Mouse (Mus musculus) c-Kit-positive CD71-negative TER-119-negative erythroid progenitor cells, embryonic 14.5 days (primary cell): Measurements from ENCODE around the gene Eda.
"Not testable (repeated sequence)": the region's sequence is repeated elsewhere in the genome, so short reads cannot be mapped to it uniquely, and the experiment has no call there.

ENCODE experiments used
- DNase-seq: peaks from one replicate; pipeline ENCODE4 v3.0.0-alpha.2; 2013; ENCODE audit warnings: low read depth

The Eda gene

DNA sequence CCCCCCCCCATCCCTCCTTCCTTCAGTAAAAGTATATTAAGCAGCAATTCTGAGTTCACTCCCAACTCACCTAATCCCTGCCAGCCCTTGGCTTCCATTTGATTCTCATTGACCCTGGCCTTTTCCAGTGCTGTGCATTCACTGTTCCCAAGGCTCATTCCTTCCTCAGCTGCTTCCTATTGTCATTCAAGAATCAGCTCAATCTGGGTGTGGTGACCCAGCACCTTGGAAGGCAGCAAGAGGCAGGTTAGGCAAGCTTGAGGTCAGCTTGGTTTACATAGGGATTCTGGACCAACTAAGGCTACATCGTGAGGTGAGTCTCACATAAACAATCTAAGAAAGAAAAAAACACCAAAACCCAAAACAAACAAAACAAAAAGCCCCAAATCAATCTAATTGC is 433.8 kb downstream of the Eda start:
- DNase-seq, result no peak

DNA sequence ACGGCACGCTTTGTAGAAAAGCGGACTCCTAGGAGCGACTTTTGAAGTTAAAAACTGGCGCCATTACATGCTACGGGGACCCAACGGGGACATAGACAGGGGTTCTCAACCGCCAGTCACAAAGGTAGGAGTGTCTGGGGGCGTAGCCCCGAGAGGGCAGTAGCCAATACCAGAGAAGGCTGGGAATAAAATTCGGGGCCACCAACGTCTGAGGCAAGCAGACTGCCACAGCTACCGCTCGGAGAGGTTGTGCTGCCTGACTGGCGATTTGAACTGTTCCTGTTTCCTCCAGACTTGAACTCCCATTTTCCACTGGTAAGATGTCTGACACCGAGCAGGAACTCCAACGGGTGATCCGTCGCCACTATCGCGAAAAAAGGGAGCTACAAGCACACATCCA is 453.3 kb downstream of the Eda start, which contains the start of gene Otud6a:
Otud6a (plus strand) TSS at position 321 of the 400 bp plus-strand sequence.
- no peak for DNase-seq

DNA sequence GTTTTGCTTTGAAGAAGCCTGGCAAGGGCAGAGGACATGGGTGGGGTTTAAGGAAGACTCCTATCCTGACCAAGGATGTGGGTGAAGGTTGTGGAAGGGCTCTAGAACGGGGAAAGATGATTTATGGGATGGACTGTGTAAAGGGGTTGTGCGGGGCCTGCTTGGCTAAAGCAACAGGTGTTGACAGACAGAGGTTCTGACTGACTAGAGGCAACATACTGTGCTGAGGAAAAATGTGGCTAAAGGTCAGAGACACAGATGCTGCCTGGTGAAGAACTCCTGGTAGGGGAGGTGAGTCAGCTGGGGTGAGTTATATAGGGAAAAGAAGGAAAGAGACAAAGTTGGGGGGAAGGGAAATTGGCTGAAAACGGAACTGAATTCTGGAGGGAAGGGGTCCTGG is 456.9 kb downstream of the Eda start:
- DNase-seq, result no peak

DNA sequence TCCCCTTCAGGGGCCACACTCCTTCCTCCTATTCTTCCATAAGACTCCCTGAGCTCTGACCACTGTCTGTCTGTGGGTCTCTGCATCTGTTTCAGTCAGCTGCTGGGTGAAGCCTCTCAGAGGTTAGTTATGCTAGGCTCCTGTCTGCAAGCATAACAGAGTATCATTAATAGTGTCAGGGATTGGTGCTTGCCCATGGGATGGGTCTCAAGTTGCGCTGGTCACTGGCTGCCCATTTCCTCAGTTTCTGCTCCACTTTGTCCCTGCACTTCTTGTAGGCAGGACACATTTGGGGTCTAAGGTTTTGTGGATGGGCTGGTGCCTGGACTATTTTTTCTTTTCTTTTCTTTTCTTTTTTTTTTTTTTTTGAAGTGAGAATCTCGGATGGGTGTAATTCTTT is 467.2 kb downstream of the Eda start, which contains the start of gene Awat2:
Awat2 (minus strand) TSS at position 101 of the 400 bp plus-strand sequence.
- not testable (repeated sequence) for DNase-seq

DNA sequence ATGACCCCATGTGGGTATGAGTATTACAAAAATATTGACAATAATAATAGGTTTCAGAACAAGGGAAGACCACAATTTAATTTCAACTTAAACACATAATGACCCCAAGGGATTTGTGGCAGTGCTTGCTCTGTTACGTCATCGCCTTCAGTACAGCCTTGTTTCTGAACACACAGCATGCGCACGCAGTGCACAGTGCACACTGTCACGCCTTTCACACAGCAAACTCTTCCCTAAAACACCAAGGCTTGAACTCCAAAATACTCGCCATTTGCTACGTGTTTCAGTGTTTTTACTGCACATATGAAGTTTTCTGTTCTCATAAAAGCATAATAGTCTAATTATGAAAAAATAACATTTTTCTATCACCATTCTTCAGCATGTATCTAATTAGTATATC is 468.1 kb downstream of the Eda start:
- DNase-seq, result no peak
